Mouse (Mus musculus) limb, embryonic 14.5 days (tissue): Measurements from ENCODE around the gene Clec14a. TPM values are rescaled to one million over a fixed set of nuclear protein-coding genes. Genes with fewer than 3 reads are reported as not detected.

Experiments used
- ATAC-seq: fragments of 200-750 bp; cut with Nextera tagmentation; 2 replicates; pipeline ENCODE4 v1.8.0; 2017; ENCODE audit warnings: low read depth, moderate number of reproducible peaks, moderate TSS enrichment; ENCODE audit not compliant: low FRiP score
- DNase-seq: peaks from one replicate; pipeline ENCODE4 v3.0.0-alpha.2; 2015; ENCODE audit warnings: low spot score
- H3K27ac ChIP-seq: fragments of 300-500 bp; sonication (generic); replicated peaks from 2 replicates; pipeline ENCODE4 v1.5.1; 2014; ENCODE audit warnings: low read depth, mild to moderate bottlenecking, low read length, moderate library complexity, mixed read lengths
- H3K27me3 ChIP-seq: fragments of 300-500 bp; sonication (generic); 2 replicates; pipeline ENCODE4 v1.6.1; 2014; ENCODE audit warnings: low read length, mixed read lengths; ENCODE audit not compliant: control insufficient read depth, insufficient read depth
- H3K36me3 ChIP-seq: fragments of 300-500 bp; sonication (generic); 2 replicates; pipeline ENCODE4 v1.6.1; 2014; ENCODE audit warnings: mild to moderate bottlenecking, low read length, moderate library complexity, mixed read lengths; ENCODE audit not compliant: control insufficient read depth, insufficient read depth
- H3K4me1 ChIP-seq: fragments of 300-500 bp; sonication (generic); 2 replicates; pipeline ENCODE4 v1.6.1; 2014; ENCODE audit warnings: antibody characterized with exemption, low read length, mixed read lengths; ENCODE audit not compliant: control insufficient read depth, insufficient read depth
- H3K4me2 ChIP-seq: fragments of 300-500 bp; sonication (generic); replicated peaks from 2 replicates; pipeline ENCODE4 v1.6.1; 2014; ENCODE audit warnings: low read depth, mild to moderate bottlenecking, low read length, moderate library complexity; ENCODE audit not compliant: severe bottlenecking
- H3K4me3 ChIP-seq: fragments of 300-500 bp; sonication (generic); replicated peaks from 2 replicates; pipeline ENCODE4 v1.5.1; 2014; ENCODE audit warnings: low read length
- H3K9ac ChIP-seq: fragments of 300-500 bp; sonication (generic); 2 replicates; pipeline ENCODE4 v1.6.1; 2014; ENCODE audit warnings: mild to moderate bottlenecking, low read depth, low read length, moderate library complexity; ENCODE audit not compliant: severe bottlenecking
- H3K9me3 ChIP-seq: fragments of 300-500 bp; sonication (generic); 2 replicates; pipeline ENCODE4 v1.6.1; 2016; ENCODE audit warnings: low read length; ENCODE audit not compliant: control insufficient read depth
- POLR2A ChIP-seq: fragments of 200-500 bp; IDR thresholded peaks from 2 replicates; pipeline ENCODE4 v1.8.0; 2012; ENCODE audit warnings: inconsistent platforms, mild to moderate bottlenecking, moderate library complexity, borderline replicate concordance; ENCODE audit not compliant: insufficient read depth, insufficient read length; ENCODE audit errors: extremely low read depth
- WGBS: fragments of 180-500 bp; shearing (Covaris S2); extraction: QIAGEN DNeasy Blood & Tissue Kit; methylation state at CpG from one replicate; pipeline ENCODE4 v1.1.7; 2014; 5-methylcytosine and 5-hydroxymethylcytosine counted together
- polyA plus RNA-seq, 2 experiments: library from polyadenylated mRNA; depleted of rRNA in 1 of 2; stranded (reverse) in 1 of 2; unstranded in 1 of 2; fragments of >200 nt; fragmentation: Nextera tagmentation in 1 of 2; extraction: Ambion mirVana in 1 of 2; gene quantifications; 2 replicates each; pipeline versions ENCODE4 v1.2.1 to v1.2.3; 2012 to 2014

Clec14a gene
- polyA plus RNA-seq, 2 experiments = 11.4 to 17.3 TPM

GRCm38 (mm10) chr12:58285912-58286311 is 16.8 kb upstream of the Clec14a start:
- 86% methylated on average over 3 of the region's 3 CpGs for WGBS
- Histone ChIP-seq H3K36me3 (no peaks in the 10 kb centered on the region), H3K27me3 (no peaks in the 10 kb centered on the region), H3K4me2 (no peak overlapping the region), H3K9ac (no peak overlapping the region), H3K9me3 (no peaks in the 10 kb centered on the region), H3K4me3 (no peak overlapping the region), H3K4me1 (no peaks in the 10 kb centered on the region), H3K27ac (no peak overlapping the region)
- ATAC-seq (no peak), DNase-seq (no peak)
- TF ChIP-seq POLR2A = no peak

GRCm38 (mm10) chr12:58270520-58270919 is 1.4 kb upstream of the Clec14a start:
- Histone ChIP-seq H3K27me3 (no peaks in the 10 kb centered on the region), H3K27ac (no peak overlapping the region), H3K9ac (no peak overlapping the region), H3K4me3 (no peak overlapping the region), H3K9me3 (no peaks in the 10 kb centered on the region), H3K4me1 (peaks cover 22% of the 10 kb centered on the region), H3K36me3 (no peaks in the 10 kb centered on the region), H3K4me2 (no peak overlapping the region)
- DNase-seq = no peak
- 83% methylated on average over 6 of the region's 6 CpGs for WGBS
- ATAC-seq = no peak
- no peak for TF ChIP-seq POLR2A

GRCm38 (mm10) chr12:58269505-58269904 is 415 bp upstream of the Clec14a start:
- H3K36me3 ChIP-seq = no peaks in the 10 kb centered on the region
- H3K9ac ChIP-seq = 0 out of 2 replicates have a peak overlapping the region, but pooled peaks have one; percentile 73
- ATAC-seq (peak; percentile 61), DNase-seq (no peak)
- no peaks in the 10 kb centered on the region for H3K27me3 ChIP-seq
- no peak for TF ChIP-seq POLR2A
- peaks cover 22% of the 10 kb centered on the region for H3K4me1 ChIP-seq
- 26% methylated on average over 4 of the region's 4 CpGs for WGBS
- H3K4me2 ChIP-seq = peak overlapping the region; percentile 83; the same call in 1 of the 2 replicates
- peak overlapping the region; percentile 95 for H3K27ac ChIP-seq
- H3K9me3 ChIP-seq = no peaks in the 10 kb centered on the region
- peak overlapping the region; percentile 47; the same call in 1 of the 2 replicates for H3K4me3 ChIP-seq

- Histone ChIP-seq H3K36me3 (no peaks in the 10 kb centered on the region), H3K4me2 (peak overlapping the region; percentile 83), H3K9me3 (no peaks in the 10 kb centered on the region), H3K27me3 (no peaks in the 10 kb centered on the region), H3K4me1 (peaks cover 22% of the 10 kb centered on the region), H3K9ac (peak overlapping the region; percentile 73), H3K27ac (peak overlapping the region; percentile 95), H3K4me3 (peak overlapping the region; percentile 47)
- TF ChIP-seq POLR2A = no peak
- ATAC-seq (peak; percentile 47), DNase-seq (no peak)
- WGBS = 6% methylated on average over 15 of the region's 15 CpGs
Measured at GRCm38 (mm10) chr12:58268186-58268562, 916 bp downstream of the Clec14a start.

GRCm38 (mm10) chr12:58267779-58268178 is 1.3 kb downstream of the Clec14a start:
- H3K4me2 ChIP-seq = peak overlapping the region; percentile 83
- H3K4me1 ChIP-seq = peaks cover 22% of the 10 kb centered on the region
- H3K9me3 ChIP-seq = no peaks in the 10 kb centered on the region
- ATAC-seq (no peak), DNase-seq (no peak)
- no peak for TF ChIP-seq POLR2A
- no peaks in the 10 kb centered on the region for H3K27me3 ChIP-seq
- H3K9ac ChIP-seq = peak overlapping the region; percentile 73
- 33% methylated on average over 8 of the region's 8 CpGs for WGBS
- H3K27ac ChIP-seq = peak overlapping the region; percentile 95
- peak overlapping the region; percentile 47 for H3K4me3 ChIP-seq
- no peaks in the 10 kb centered on the region for H3K36me3 ChIP-seq

GRCm38 (mm10) chr12:58251901-58252300 is 17.2 kb downstream of the Clec14a start:
- Histone ChIP-seq H3K4me1 (no peaks in the 10 kb centered on the region), H3K9ac (no peak overlapping the region), H3K4me3 (no peak overlapping the region), H3K36me3 (no peaks in the 10 kb centered on the region), H3K27ac (no peak overlapping the region), H3K9me3 (no peaks in the 10 kb centered on the region), H3K4me2 (no peak overlapping the region), H3K27me3 (no peaks in the 10 kb centered on the region)
- WGBS = 83% methylated on average over 1 of the region's 1 CpGs
- DNase-seq (no peak), ATAC-seq (no peak)
- no peak for TF ChIP-seq POLR2A
